Mouse (Mus musculus) CD4-positive naive resting alpha-beta T cell, adult 57 days (primary cell): ENCODE data around the gene Olfr424. TPM values are rescaled to one million over a fixed set of nuclear protein-coding genes. Genes with fewer than 3 reads are reported as not detected.

Experiments
- total RNA-seq: library from RNA; stranded (reverse); gene quantifications from one replicate; pipeline ENCODE4 v1.2.4, GENCODE M21; 2023

The Olfr424 gene
- not detected for total RNA-seq

GRCm38 (mm10) chr1:174131217-174131616, at the start of gene Olfr424:
Gene Olfr424 (plus strand): TSS chr1:174131517.

GRCm38 (mm10) chr1:174084031-174084430, 47.3 kb upstream of the Olfr424 start, which contains the start of gene Olfr429:
Gene Olfr429 (plus strand): TSS chr1:174084331.

GRCm38 (mm10) chr1:174096591-174096990, 34.7 kb upstream of the Olfr424 start, which contains the start of gene Olfr427:
Gene Olfr427 (plus strand): TSS chr1:174096891.

GRCm38 (mm10) chr1:174121062-174121461, 10.3 kb upstream of the Olfr424 start, which contains the start of gene Olfr231:
Gene Olfr231 (minus strand): TSS chr1:174121162.

GRCm38 (mm10) chr1:174155333-174155732, 24.0 kb downstream of the Olfr424 start, which contains the start of gene Olfr420:
Gene Olfr420 (plus strand): TSS chr1:174155633.

GRCm38 (mm10) chr1:174172605-174173004, 41.3 kb downstream of the Olfr424 start, which contains the start of gene Spta1:
Gene Spta1 (plus strand): TSS chr1:174172776.

Other genes with a start within 250 kb of the Olfr424 start
- not detected for gene Ifi211, start 218.5 kb upstream of the Olfr424 start, total RNA-seq
- gene Mndal, start 189.0 kb upstream of the Olfr424 start, total RNA-seq: 269 TPM
- gene Ifi203, start 188.8 kb upstream of the Olfr424 start, total RNA-seq: 172 TPM
- not detected for gene Ifi202b, start 148.8 kb upstream of the Olfr424 start, total RNA-seq
- 5.3 TPM for gene Ifi205, start 99.7 kb upstream of the Olfr424 start, total RNA-seq
- gene Olfr433, start 90.8 kb upstream of the Olfr424 start, total RNA-seq: not detected
- gene Olfr432, start 82.3 kb upstream of the Olfr424 start, total RNA-seq: not detected
- gene Olfr430, start 64.9 kb upstream of the Olfr424 start, total RNA-seq: not detected
- gene Olfr429, start 47.2 kb upstream of the Olfr424 start, total RNA-seq: not detected
- not detected for gene Olfr427, start 34.6 kb upstream of the Olfr424 start, total RNA-seq
- not detected for gene Olfr231, start 10.4 kb upstream of the Olfr424 start, total RNA-seq
- not detected for gene Olfr420, start 24.1 kb downstream of the Olfr424 start, total RNA-seq
- gene Spta1, start 41.3 kb downstream of the Olfr424 start, total RNA-seq: 0.21 TPM
- gene Olfr419, start 120.5 kb downstream of the Olfr424 start, total RNA-seq: not detected
- not detected for gene Mptx1, start 199.0 kb downstream of the Olfr424 start, total RNA-seq
- gene Olfr417, start 233.6 kb downstream of the Olfr424 start, total RNA-seq: not detected